Mouse (Mus musculus): ENCODE results near the gene Arhgef28.

DNA sequence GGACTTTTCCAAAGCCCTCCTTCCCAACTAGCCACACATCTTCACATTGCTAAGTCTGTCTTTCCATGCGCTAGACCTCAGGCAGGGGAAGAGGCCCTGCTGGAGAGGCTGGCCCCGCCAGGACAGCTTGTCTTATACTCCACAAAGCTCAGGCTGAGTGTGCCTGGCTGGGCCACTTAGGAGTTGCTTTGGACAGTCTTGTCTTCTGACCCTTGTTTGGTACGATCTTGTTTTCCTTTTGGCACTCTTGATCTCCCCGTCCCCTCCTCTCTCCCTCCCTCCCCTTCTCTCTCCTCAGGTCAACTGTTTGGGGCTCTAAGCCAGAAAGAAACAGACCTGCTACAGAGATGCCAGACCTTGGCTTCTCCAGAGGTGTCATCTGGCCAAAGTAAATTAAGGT is 110.3 kb downstream of the Arhgef28 start:
- TF ChIP-seq POLR2A (IDR thresholded peaks at IDR 0.05; ENCODE audit: low read depth, low read length) (no peak), CTCF (IDR thresholded peaks at IDR 0.05; ENCODE audit: extremely low read depth, insufficient read length, insufficient replicate concordance, low read depth, low read length) (no peak)
